Comparison of ENCODE assay signal across 9 mouse cellular contexts in the genomic region with DNA sequence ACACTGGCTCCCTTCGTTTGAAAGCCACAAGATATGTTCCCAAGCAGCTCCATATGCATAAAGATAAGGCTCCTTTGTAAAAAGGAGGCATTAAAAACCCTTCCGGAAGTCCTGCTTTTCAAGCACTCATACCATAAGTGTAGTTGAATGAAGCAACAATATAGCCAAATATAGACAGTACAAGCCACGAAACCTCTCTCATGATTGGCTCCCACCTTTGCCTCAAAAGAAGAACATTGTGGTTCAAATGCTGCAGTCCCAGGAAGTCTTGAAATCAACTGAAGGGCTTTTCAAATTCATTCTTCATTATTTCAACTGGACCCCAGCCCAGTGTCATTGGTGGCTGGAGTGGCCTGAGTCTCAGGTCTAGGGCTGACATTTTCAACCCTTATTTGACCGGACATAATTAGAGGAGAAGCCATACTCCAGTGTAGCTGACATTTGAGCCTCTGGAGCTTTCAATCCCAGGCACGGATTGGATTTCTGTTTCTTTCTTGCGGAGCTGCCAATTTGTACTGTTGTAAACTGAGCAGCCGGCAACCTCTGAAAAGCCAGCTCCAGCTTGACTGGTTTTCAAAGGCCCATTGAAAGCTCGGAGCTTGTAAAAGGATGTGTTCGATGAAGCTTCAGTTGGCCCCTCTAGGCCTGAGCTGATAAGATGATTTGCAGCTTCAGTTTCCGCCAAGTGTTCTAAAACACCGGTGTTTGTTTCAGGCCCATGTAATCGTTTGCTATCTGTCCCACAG.
A peak's percentile ranks its signal among the peaks of the same experiment; 100 is the strongest.
DNase-seq lines count a peak whose midpoint lies in the region; ATAC-seq and TF ChIP-seq lines count a peak whose summit lies in the region.
"Had no signal": no experiment of that assay in that cellular context is flagged by ENCODE, and none has a peak within 500 bp of the region (broad histone marks: within the 10 kb centered on the region; RNA-seq: fewer than 3 reads in every experiment).

No protein-coding gene starts in this region.

- H3K36me3 ChIP-seq in heart, embryonic 15.5 days, result no peaks in the 10 kb centered on the region
- no peaks in the 10 kb centered on the region for H3K36me3 ChIP-seq in forebrain, embryonic 14.5 days (ENCODE audit: control insufficient read depth, insufficient read depth, low read length)
- H3K36me3 ChIP-seq: neural tube, embryonic 13.5 days had no signal

- TF ChIP-seq POLR2A in lung, adult 2 months (IDR thresholded peaks at IDR 0.05; ENCODE audit: borderline replicate concordance, extremely low read depth, low read depth, low read length), result no peak

- 50% methylated on average over 12 of the region's 12 CpGs for WGBS in heart, embryonic 15.5 days
- WGBS in forebrain, embryonic 14.5 days, result 39% methylated on average over 12 of the region's 12 CpGs
- 49% methylated on average over 12 of the region's 12 CpGs for WGBS in lung, adult 2 months

- H3K4me1 ChIP-seq in heart, embryonic 15.5 days (replicated peaks), result 0 out of 2 replicates have a peak, but pooled peaks cover 2% of the 10 kb centered on the region
- no peaks in the 10 kb centered on the region; the same call in 1 of the 2 replicates for H3K4me1 ChIP-seq in forebrain, embryonic 14.5 days (ENCODE audit: control insufficient read depth, insufficient read depth, low read length)
- peaks cover 10% of the 10 kb centered on the region for H3K4me1 ChIP-seq in lung, adult 2 months (ENCODE audit: control insufficient read depth, insufficient read depth, low read length)

- DNase-seq in heart, adult 11 months, result no peak
- DNase-seq in forebrain, embryonic 14.5 days (ENCODE audit: low spot score), result peak; percentile 46
- peak; percentile 10 for DNase-seq in lung, adult 2 months
- DNase-seq in right cerebral cortex, postnatal 25 days, result no peak
- DNase-seq in frontal cortex, postnatal 36 days (ENCODE audit: low spot score in 2 of 2), result no peak
- DNase-seq in thymus, adult 18-20 months, result no peak

- no peak overlapping the region for H3K9ac ChIP-seq in heart, embryonic 15.5 days
- H3K9ac ChIP-seq in forebrain, embryonic 14.5 days (ENCODE audit: low read length), result no peak overlapping the region
- H3K9ac ChIP-seq: neural tube, embryonic 13.5 days had no signal

- no peak overlapping the region for H3K4me3 ChIP-seq in heart, embryonic 15.5 days
- H3K4me3 ChIP-seq in forebrain, embryonic 14.5 days (ENCODE audit: low read depth, low read length), result no peak overlapping the region
- no peak overlapping the region for H3K4me3 ChIP-seq in lung, adult 2 months (replicated peaks; ENCODE audit: extremely low read depth, low read depth, low read length)
- H3K4me3 ChIP-seq: neural tube, embryonic 13.5 days had no signal

- no peak for TF ChIP-seq CTCF in lung, adult 2 months (IDR thresholded peaks at IDR 0.05; ENCODE audit: insufficient read depth, low read length)

- no peaks in the 10 kb centered on the region for H3K9me3 ChIP-seq in heart, embryonic 15.5 days (replicated peaks)
- H3K9me3 ChIP-seq in forebrain, embryonic 14.5 days (replicated peaks; ENCODE audit: control insufficient read depth, low read length), result no peaks in the 10 kb centered on the region
- H3K9me3 ChIP-seq: neural tube, embryonic 13.5 days had no signal

- H3K4me2 ChIP-seq in heart, embryonic 15.5 days, result no peak overlapping the region
- H3K4me2 ChIP-seq in forebrain, embryonic 14.5 days (ENCODE audit: low read length), result no peak overlapping the region
- H3K4me2 ChIP-seq: neural tube, embryonic 13.5 days had no signal

- no peak for ATAC-seq in heart, embryonic 15.5 days (replicated peaks; ENCODE audit: insufficient number of reproducible peaks, insufficient read depth, low FRiP score, low read depth)
- peak; percentile 27 for ATAC-seq in CD4-positive, CD25-positive, alpha-beta regulatory T cell, adult 4 months
- peak; percentile 62 for ATAC-seq in forebrain, embryonic 14.5 days

- peak overlapping the region; percentile 63 for H3K27ac ChIP-seq in heart, embryonic 15.5 days
- H3K27ac ChIP-seq in forebrain, embryonic 14.5 days (ENCODE audit: low read depth, low read length), result peak overlapping the region; percentile 44; the same call in 1 of the 2 replicates
- H3K27ac ChIP-seq: neural tube, embryonic 13.5 days had no signal

- no peaks in the 10 kb centered on the region for H3K27me3 ChIP-seq in heart, embryonic 15.5 days
- 0 out of 2 replicates have a peak, but pooled peaks cover 3% of the 10 kb centered on the region for H3K27me3 ChIP-seq in forebrain, embryonic 14.5 days (replicated peaks; ENCODE audit: control insufficient read depth, insufficient read depth, low read length)

Comparison
In these comparisons a context has a peak if more than half of its experiments do, and no peak if none do; other contexts are left out.
1. DNase-seq: peak in forebrain, embryonic 14.5 days (single experiment) and lung, adult 2 months (single experiment); none in heart, adult 11 months (single experiment), right cerebral cortex, postnatal 25 days (single experiment), frontal cortex, postnatal 36 days (0 of 2) and thymus, adult 18-20 months (0 of 2).